Mouse (Mus musculus) heart, adult 2 months (tissue): ENCODE data around the gene Cmc1.

Experiments
- CTCF ChIP-seq: fragments of 200-600 bp; IDR thresholded peaks from 2 replicates; pipeline ENCODE4 v1.8.1; 2022; ENCODE audit warnings: antibody characterized with exemption, mild to moderate bottlenecking, moderate library complexity
- EP300 ChIP-seq: fragments of 200-500 bp; IDR thresholded peaks from 2 replicates; pipeline ENCODE4 v1.6.1; 2011; ENCODE audit warnings: low read depth, low read length, control low read depth; ENCODE audit not compliant: insufficient read depth
- POLR2A ChIP-seq: fragments of 200-500 bp; IDR thresholded peaks from 2 replicates; pipeline ENCODE4 v1.6.1; 2011; ENCODE audit warnings: mild to moderate bottlenecking, low read depth, low read length, control low read depth; ENCODE audit not compliant: insufficient read depth

DNA sequence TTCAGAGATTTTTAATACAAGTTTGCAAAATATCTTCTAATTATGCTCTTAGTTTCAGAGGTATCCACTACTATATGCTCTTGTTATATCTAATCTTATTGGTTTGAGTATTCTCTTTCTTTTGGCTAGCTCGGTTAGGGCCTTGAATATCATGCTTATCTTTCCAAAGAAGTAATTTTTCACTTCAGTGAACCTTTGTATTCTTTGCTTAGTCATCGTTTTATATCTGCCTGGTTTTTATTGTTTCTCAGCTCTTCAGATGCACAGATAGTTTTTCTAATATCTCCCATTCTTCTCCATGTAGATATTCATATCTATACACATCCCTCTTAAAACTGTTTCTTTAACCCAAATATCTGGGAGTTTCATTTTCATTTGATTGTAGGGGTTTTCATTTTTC lies 125.0 kb downstream of the Cmc1 start:
- TF ChIP-seq EP300 (no peak), CTCF (no peak), POLR2A (no peak)
